Mouse (Mus musculus) intestine, postnatal 0 days (tissue): ENCODE measurements around the gene Map3k20. TPM values are rescaled to one million over a fixed set of nuclear protein-coding genes. Genes with fewer than 3 reads are reported as not detected.

ENCODE experiments used
- ATAC-seq: fragments of 200-750 bp; cut with Nextera tagmentation; 2 replicates; pipeline ENCODE4 v1.8.0; 2017; ENCODE audit warnings: mild to moderate bottlenecking, moderate TSS enrichment, moderate library complexity
- H3K27ac ChIP-seq: fragments of 300-500 bp; sonication (generic); 2 replicates; pipeline ENCODE4 v1.5.1; 2014; ENCODE audit warnings: mild to moderate bottlenecking, low read depth, low read length, moderate library complexity
- H3K27me3 ChIP-seq: fragments of 300-500 bp; sonication (generic); replicated peaks from 2 replicates; pipeline ENCODE4 v1.6.1; 2014; ENCODE audit warnings: low read length, mixed read lengths; ENCODE audit not compliant: control insufficient read depth, insufficient read depth
- H3K36me3 ChIP-seq: fragments of 300-500 bp; sonication (generic); 2 replicates; pipeline ENCODE4 v1.6.1; 2014; ENCODE audit warnings: mild to moderate bottlenecking, moderate library complexity; ENCODE audit not compliant: control insufficient read depth, insufficient read depth
- H3K4me1 ChIP-seq: fragments of 300-500 bp; sonication (generic); replicated peaks from 2 replicates; pipeline ENCODE4 v1.6.1; 2014; ENCODE audit warnings: antibody characterized with exemption, low read length, mixed read lengths; ENCODE audit not compliant: control insufficient read depth, insufficient read depth
- H3K4me2 ChIP-seq: fragments of 300-500 bp; sonication (generic); replicated peaks from 2 replicates; pipeline ENCODE4 v1.6.1; 2014; ENCODE audit warnings: low read depth, mild to moderate bottlenecking, moderate library complexity
- H3K4me3 ChIP-seq: fragments of 300-500 bp; sonication (generic); 2 replicates; pipeline ENCODE4 v1.5.1; 2014; ENCODE audit warnings: low read depth, low read length
- H3K9ac ChIP-seq: fragments of 300-500 bp; sonication (generic); 2 replicates; pipeline ENCODE4 v1.6.1; 2014; ENCODE audit warnings: mild to moderate bottlenecking, low read depth, low read length
- H3K9me3 ChIP-seq: fragments of 300-500 bp; sonication (generic); 2 replicates; pipeline ENCODE4 v1.6.1; 2016; ENCODE audit warnings: mixed run types; ENCODE audit not compliant: control insufficient read depth
- CTCF ChIP-seq: sonication (generic); IDR thresholded peaks from 2 replicates; pipeline ENCODE4 v1.5.1; 2016; ENCODE audit warnings: low read depth, mild to moderate bottlenecking, control low read depth, antibody characterized with exemption, moderate library complexity
- WGBS: fragments of 180-500 bp; shearing (Covaris S2); extraction: QIAGEN DNeasy Blood & Tissue Kit; methylation state at CpG from one replicate; pipeline ENCODE4 v1.1.7; 2014; 5-methylcytosine and 5-hydroxymethylcytosine counted together
- polyA plus RNA-seq: library from polyadenylated mRNA; unstranded; fragments of >200 nt; fragmentation: Nextera tagmentation; extraction: Ambion mirVana; gene quantifications from 2 replicates; pipeline ENCODE4 v1.2.1, GENCODE M21; 2015

Map3k20 gene
- polyA plus RNA-seq, 1 experiment from 2014 or later, result 9.0 TPM

- H3K4me3 ChIP-seq, result no peak overlapping the region
- H3K27me3 ChIP-seq, result no peaks in the 10 kb centered on the region
- TF ChIP-seq CTCF, result no peak
- H3K4me1 ChIP-seq, result no peaks in the 10 kb centered on the region
- no peaks in the 10 kb centered on the region for H3K9me3 ChIP-seq
- H3K27ac ChIP-seq, result no peak overlapping the region
- 71% methylated on average over 4 of the region's 4 CpGs for WGBS
- no peak overlapping the region for H3K9ac ChIP-seq
- H3K36me3 ChIP-seq, result no peaks in the 10 kb centered on the region
- no peak overlapping the region for H3K4me2 ChIP-seq
- ATAC-seq, result no peak
Observed at GRCm38 (mm10) chr2:72269651-72270341, 15.6 kb upstream of the Map3k20 start.

GRCm38 (mm10) chr2:72278247-72278873, 7.1 kb upstream of the Map3k20 start:
- Histone ChIP-seq H3K4me2 (no peak overlapping the region), H3K9ac (no peak overlapping the region), H3K4me3 (no peak overlapping the region), H3K4me1 (no peaks in the 10 kb centered on the region), H3K9me3 (no peaks in the 10 kb centered on the region), H3K27ac (no peak overlapping the region), H3K27me3 (no peaks in the 10 kb centered on the region), H3K36me3 (no peaks in the 10 kb centered on the region)
- WGBS, result 75% methylated on average over 4 of the region's 4 CpGs
- TF ChIP-seq CTCF, result no peak
- ATAC-seq, result no peak

- Histone ChIP-seq H3K4me3 (no peak overlapping the region), H3K4me2 (no peak overlapping the region), H3K9me3 (no peaks in the 10 kb centered on the region), H3K27me3 (no peaks in the 10 kb centered on the region), H3K9ac (no peak overlapping the region), H3K36me3 (no peaks in the 10 kb centered on the region), H3K4me1 (no peaks in the 10 kb centered on the region), H3K27ac (no peak overlapping the region)
- no peak for TF ChIP-seq CTCF
- no peak for ATAC-seq
- WGBS, result 91% methylated on average over 5 of the region's 5 CpGs
Observed at GRCm38 (mm10) chr2:72280524-72280923, 4.9 kb upstream of the Map3k20 start.

GRCm38 (mm10) chr2:72281971-72282370, 3.5 kb upstream of the Map3k20 start:
- no peak overlapping the region for H3K4me3 ChIP-seq
- H3K4me2 ChIP-seq, result no peak overlapping the region
- no peaks in the 10 kb centered on the region for H3K4me1 ChIP-seq
- no peak for TF ChIP-seq CTCF
- H3K27ac ChIP-seq, result no peak overlapping the region
- no peaks in the 10 kb centered on the region for H3K9me3 ChIP-seq
- no peak for ATAC-seq
- no peaks in the 10 kb centered on the region for H3K27me3 ChIP-seq
- no peak overlapping the region for H3K9ac ChIP-seq
- no peaks in the 10 kb centered on the region for H3K36me3 ChIP-seq
- WGBS, result 93% methylated on average over 14 of the region's 14 CpGs

- H3K27ac ChIP-seq, result no peak overlapping the region
- no peak for TF ChIP-seq CTCF
- H3K4me1 ChIP-seq, result 0 out of 2 replicates have a peak, but pooled peaks cover 5% of the 10 kb centered on the region
- no peak overlapping the region for H3K4me3 ChIP-seq
- no peak overlapping the region for H3K9ac ChIP-seq
- no peak for ATAC-seq
- H3K9me3 ChIP-seq, result no peaks in the 10 kb centered on the region
- H3K36me3 ChIP-seq, result no peaks in the 10 kb centered on the region
- H3K4me2 ChIP-seq, result no peak overlapping the region
- WGBS, result 84% methylated on average over 4 of the region's 4 CpGs
- H3K27me3 ChIP-seq, result no peaks in the 10 kb centered on the region
Observed at GRCm38 (mm10) chr2:72282733-72283132, 2.7 kb upstream of the Map3k20 start.

GRCm38 (mm10) chr2:72284689-72285088, 748 bp upstream of the Map3k20 start:
- Histone ChIP-seq H3K4me2 (no peak overlapping the region), H3K36me3 (no peaks in the 10 kb centered on the region), H3K4me1 (0 out of 2 replicates have a peak, but pooled peaks cover 8% of the 10 kb centered on the region), H3K4me3 (no peak overlapping the region), H3K27me3 (no peaks in the 10 kb centered on the region), H3K9me3 (no peaks in the 10 kb centered on the region), H3K9ac (no peak overlapping the region), H3K27ac (no peak overlapping the region)
- 78% methylated on average over 7 of the region's 7 CpGs for WGBS
- TF ChIP-seq CTCF, result no peak
- no peak for ATAC-seq
